Mouse (Mus musculus): ENCODE measurements around the gene Lancl1.
A peak's percentile ranks its signal among the peaks of the same experiment; 100 is the strongest.

The Lancl1 gene

GRCm38 (mm10) chr1:67038246-67038987 is at the start of gene Lancl1:
Lancl1 (minus strand) TSS chr1:67038872.
- DNase-seq (ENCODE audit: low spot score in 2 of 2), result peak; percentile 85 to 88

GRCm38 (mm10) chr1:67079146-67079545 is 40.5 kb upstream of the Lancl1 start:
- DNase-seq (ENCODE audit: low spot score in 2 of 2), result no peak

GRCm38 (mm10) chr1:67078666-67079065 is 40.0 kb upstream of the Lancl1 start:
- no peak for DNase-seq (ENCODE audit: low spot score in 2 of 2)

GRCm38 (mm10) chr1:67077739-67078138 is 39.1 kb upstream of the Lancl1 start:
- no peak for DNase-seq (ENCODE audit: low spot score in 2 of 2)

- no peak for DNase-seq (ENCODE audit: low spot score in 2 of 2)
Measured at GRCm38 (mm10) chr1:67067561-67067960, 28.9 kb upstream of the Lancl1 start.

- no peak for DNase-seq (ENCODE audit: low spot score in 2 of 2)
Measured at GRCm38 (mm10) chr1:67065347-67066270, 26.9 kb upstream of the Lancl1 start.

- peak; percentile 21 to 72 for DNase-seq (ENCODE audit: low spot score in 2 of 2)
Measured at GRCm38 (mm10) chr1:67061456-67062085, 22.9 kb upstream of the Lancl1 start.

DNA sequence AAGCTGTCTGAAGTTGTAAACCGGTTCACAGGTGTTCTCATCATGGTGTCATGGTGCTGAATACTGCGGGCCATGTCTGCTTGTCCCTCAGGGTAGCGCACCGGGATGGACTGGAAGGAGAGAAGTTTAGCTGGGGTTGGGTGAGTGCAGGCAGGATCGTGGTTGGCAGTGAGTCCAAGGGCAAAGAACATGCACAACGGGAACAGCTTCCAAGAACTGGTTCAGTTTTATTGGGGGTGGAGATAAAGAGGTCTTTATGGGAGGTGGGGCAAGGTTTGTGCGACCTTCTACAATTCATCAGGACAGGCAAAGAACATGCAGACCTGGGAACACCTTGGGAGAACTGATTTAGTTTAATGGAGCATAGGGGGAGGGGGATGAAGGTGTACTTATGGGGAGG is 17.1 kb upstream of the Lancl1 start:
- no peak for DNase-seq (ENCODE audit: low spot score in 2 of 2)

- DNase-seq (ENCODE audit: low spot score in 2 of 2), result no peak
Measured at GRCm38 (mm10) chr1:67052721-67053120, 14.0 kb upstream of the Lancl1 start.

- DNase-seq (ENCODE audit: low spot score in 2 of 2), result no peak
Measured at GRCm38 (mm10) chr1:67049600-67049999, 10.9 kb upstream of the Lancl1 start.

DNA sequence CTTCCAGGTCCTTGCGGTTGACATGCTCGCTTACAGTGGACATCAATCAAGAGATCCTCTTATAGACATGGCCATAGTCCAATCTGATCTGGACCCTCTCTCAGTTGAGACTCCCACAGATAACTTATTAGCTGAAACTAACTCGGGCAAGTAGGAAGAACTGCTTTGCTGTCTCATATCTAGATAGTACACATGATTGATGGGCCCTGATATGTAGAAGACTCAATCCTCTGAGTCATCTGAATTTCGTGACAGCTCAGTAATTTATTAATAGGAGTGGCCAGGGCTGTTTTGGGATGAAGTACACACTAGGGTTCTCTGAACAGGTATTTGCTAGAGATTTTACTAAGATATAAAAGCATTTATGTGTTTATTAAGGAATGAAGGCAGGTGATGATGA is 10.0 kb upstream of the Lancl1 start:
- DNase-seq (ENCODE audit: low spot score in 2 of 2), result no peak

- DNase-seq (ENCODE audit: low spot score in 2 of 2), result no peak
Measured at GRCm38 (mm10) chr1:67045100-67045499, 6.4 kb upstream of the Lancl1 start.

GRCm38 (mm10) chr1:67042583-67042982 is 3.9 kb upstream of the Lancl1 start:
- no peak for DNase-seq (ENCODE audit: low spot score in 2 of 2)

DNA sequence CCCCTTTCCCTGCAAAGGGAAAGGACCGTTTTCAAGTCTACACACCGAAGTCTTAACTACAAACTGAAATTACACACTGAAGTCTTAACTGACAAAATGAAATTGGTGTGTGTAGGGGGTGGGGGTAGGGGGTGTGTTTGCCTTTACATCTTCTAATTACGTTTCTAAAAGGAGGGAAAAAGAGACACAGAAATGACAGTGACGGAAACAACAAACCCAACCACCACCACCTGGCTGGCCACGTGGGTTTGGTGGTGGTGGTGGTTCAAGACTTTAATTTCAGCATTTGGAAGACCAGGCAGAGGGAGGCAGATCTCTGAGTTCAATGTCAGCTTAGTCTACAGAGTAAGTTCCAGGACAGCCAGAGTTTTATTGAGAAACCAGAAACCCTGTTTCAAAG is 411 bp upstream of the Lancl1 start:
- no peak for DNase-seq (ENCODE audit: low spot score in 2 of 2)

- DNase-seq (ENCODE audit: low spot score in 2 of 2), result no peak
Measured at GRCm38 (mm10) chr1:67037198-67037597, 1.5 kb downstream of the Lancl1 start.

DNA sequence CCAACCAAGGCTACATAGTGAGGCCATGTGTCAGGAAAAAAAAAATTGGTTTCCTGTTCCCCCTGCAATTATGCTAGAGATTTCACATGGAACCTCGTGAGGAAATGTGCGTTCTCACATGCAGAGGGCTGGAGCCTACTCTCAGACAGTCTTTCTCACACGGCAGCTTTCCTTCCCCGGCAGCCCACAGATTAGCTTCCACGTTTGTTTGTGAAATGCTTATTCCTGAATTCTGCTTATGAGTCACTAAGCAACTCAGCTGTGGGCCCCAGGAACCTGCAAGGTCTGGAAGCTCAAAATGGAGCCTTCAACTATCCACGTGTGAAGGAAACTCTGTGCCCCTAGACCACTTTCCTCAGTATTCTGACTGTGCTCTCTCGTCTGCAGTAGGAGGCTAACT is 5.4 kb downstream of the Lancl1 start:
- DNase-seq (ENCODE audit: low spot score in 2 of 2), result no peak

DNA sequence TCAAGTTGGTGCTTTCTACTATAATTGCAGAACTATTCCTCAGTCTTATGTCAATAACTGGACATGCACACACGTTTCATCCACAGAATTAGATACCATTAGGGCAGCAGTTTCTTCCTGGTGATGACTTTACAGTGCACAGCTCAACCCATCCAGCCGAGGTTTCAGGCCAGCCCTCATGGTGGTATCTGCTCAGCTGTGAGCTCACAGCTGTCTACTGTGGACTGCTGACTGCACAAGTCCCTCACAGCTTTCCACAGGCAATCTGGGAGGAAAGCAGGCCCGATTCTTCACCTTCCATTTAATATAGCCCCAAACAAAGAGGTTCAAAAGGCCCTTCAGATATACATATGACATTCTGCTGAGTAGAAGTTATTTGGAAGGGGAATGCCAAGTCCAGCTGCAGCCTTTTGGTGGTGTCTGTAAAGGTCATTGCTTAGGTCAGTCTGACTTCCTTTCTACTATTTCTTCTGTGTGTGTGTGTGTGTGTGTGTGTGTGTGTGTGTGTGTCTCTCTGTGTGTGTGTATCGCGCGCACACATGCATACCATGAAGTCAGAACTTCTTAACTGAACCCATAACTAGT is 11.7 kb downstream of the Lancl1 start:
- DNase-seq (ENCODE audit: low spot score in 2 of 2), result no peak

DNA sequence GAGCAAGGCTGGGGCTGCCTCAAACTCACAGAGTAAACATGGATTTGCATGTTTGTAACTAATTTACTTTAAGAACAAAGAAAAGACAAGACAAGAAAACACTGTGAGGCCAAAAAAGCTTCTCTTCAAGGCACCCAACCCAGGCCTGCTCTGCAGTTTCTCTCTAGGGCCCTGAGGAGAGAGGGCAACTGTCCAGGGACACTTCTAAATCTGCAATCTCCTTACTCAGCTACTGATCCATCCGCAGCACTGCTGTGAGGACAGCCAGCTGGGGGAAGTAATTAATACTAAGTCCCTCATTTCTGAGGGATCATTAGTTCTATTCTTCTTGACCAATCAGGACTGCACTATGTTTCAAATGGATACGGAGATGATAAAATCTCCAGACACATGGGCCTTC is 12.5 kb downstream of the Lancl1 start:
- no peak for DNase-seq (ENCODE audit: low spot score in 2 of 2)

- no peak for DNase-seq (ENCODE audit: low spot score in 2 of 2)
Measured at GRCm38 (mm10) chr1:67022767-67023166, 15.9 kb downstream of the Lancl1 start.

GRCm38 (mm10) chr1:67022051-67022450 is 16.6 kb downstream of the Lancl1 start:
- DNase-seq (ENCODE audit: low spot score in 2 of 2), result no peak

DNA sequence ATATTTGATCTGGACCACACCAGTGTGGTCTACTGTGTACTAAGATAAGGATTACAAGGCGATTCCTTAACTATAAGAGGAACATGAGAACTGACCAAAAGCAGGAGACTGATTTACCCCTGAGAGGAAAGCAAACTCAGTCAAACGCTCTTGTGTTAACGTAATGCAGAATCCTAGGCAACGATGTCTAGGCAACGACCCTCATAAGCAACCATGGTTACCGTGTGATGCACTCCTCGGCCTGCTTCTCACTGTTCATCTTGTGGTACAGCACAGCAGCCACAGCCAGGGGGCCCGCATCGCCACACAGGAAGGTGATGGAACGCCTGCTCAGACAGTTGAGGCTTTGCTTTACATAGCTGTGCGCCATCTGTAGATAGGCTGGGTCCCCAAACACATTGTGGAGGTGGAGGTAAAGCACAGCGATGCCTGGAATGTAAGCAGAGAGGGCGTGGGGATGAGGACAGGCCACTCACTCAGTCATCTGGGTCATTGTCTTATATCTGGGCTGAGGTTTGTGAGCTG is 18.0 kb downstream of the Lancl1 start:
- DNase-seq (ENCODE audit: low spot score in 2 of 2), result peak in 1 of 2 experiments; percentile 19
